Mouse (Mus musculus) neural tube, embryonic 11.5 days (tissue): ENCODE measurements around the gene Vmn1r83. TPM values are rescaled to one million over a fixed set of nuclear protein-coding genes. Genes with fewer than 3 reads are reported as not detected.

Experiments
- ATAC-seq: fragments of 200-750 bp; cut with Nextera tagmentation; 2 replicates; pipeline ENCODE4 v1.8.0; 2017; ENCODE audit warnings: moderate number of reproducible peaks, mild to moderate bottlenecking, moderate TSS enrichment, moderate library complexity; ENCODE audit not compliant: insufficient read depth, low FRiP score, low TSS enrichment
- DNase-seq: peaks from one replicate; pipeline ENCODE4 v3.0.0-alpha.2; 2015; ENCODE audit warnings: low spot score
- H3K27ac ChIP-seq: fragments of 300-500 bp; sonication (generic); 2 replicates; pipeline ENCODE4 v1.5.1; 2014; ENCODE audit warnings: low read depth, mild to moderate bottlenecking, low read length
- H3K27me3 ChIP-seq: fragments of 300-500 bp; sonication (generic); 2 replicates; pipeline ENCODE4 v1.6.1; 2014; ENCODE audit warnings: mild to moderate bottlenecking, low read length, mixed read lengths; ENCODE audit not compliant: control insufficient read depth, insufficient read depth
- H3K36me3 ChIP-seq: fragments of 300-500 bp; sonication (generic); 2 replicates; pipeline ENCODE4 v1.6.1; 2014; ENCODE audit warnings: mild to moderate bottlenecking, low read length, moderate library complexity, mixed read lengths; ENCODE audit not compliant: control insufficient read depth, insufficient read depth
- H3K4me1 ChIP-seq: fragments of 300-500 bp; sonication (generic); 2 replicates; pipeline ENCODE4 v1.6.1; 2014; ENCODE audit warnings: low read length, mixed read lengths; ENCODE audit not compliant: control insufficient read depth, insufficient read depth
- H3K4me2 ChIP-seq: fragments of 300-500 bp; sonication (generic); 2 replicates; pipeline ENCODE4 v1.6.1; 2014; ENCODE audit warnings: low read depth, mild to moderate bottlenecking, moderate library complexity
- H3K4me3 ChIP-seq: fragments of 300-500 bp; sonication (generic); 2 replicates; pipeline ENCODE4 v1.5.1; 2014; ENCODE audit warnings: low read depth, low read length
- H3K9ac ChIP-seq: fragments of 300-500 bp; sonication (generic); 2 replicates; pipeline ENCODE4 v1.6.1; 2014; ENCODE audit warnings: mild to moderate bottlenecking, low read length
- H3K9me3 ChIP-seq: fragments of 300-500 bp; sonication (generic); 2 replicates; pipeline ENCODE4 v1.6.1; 2016; ENCODE audit warnings: low read length; ENCODE audit not compliant: control insufficient read depth
- WGBS: fragments of 180-500 bp; shearing (Covaris S2); extraction: QIAGEN DNeasy Blood & Tissue Kit; methylation state at CpG from one replicate; pipeline ENCODE4 v1.1.7; 2014; 5-methylcytosine and 5-hydroxymethylcytosine counted together
- microRNA-seq: library from miRNA; unstranded; fragments of <30 nt; microRNA quantifications from one replicate; pipeline ENCODE4, GENCODE M21; 2016
- polyA plus RNA-seq: library from polyadenylated mRNA; unstranded; fragments of >200 nt; fragmentation: Nextera tagmentation; extraction: Ambion mirVana; gene quantifications from 2 replicates; pipeline ENCODE4 v1.2.1, GENCODE M21; 2014

Gene Vmn1r83
- not detected in 2 replicates for polyA plus RNA-seq

DNA sequence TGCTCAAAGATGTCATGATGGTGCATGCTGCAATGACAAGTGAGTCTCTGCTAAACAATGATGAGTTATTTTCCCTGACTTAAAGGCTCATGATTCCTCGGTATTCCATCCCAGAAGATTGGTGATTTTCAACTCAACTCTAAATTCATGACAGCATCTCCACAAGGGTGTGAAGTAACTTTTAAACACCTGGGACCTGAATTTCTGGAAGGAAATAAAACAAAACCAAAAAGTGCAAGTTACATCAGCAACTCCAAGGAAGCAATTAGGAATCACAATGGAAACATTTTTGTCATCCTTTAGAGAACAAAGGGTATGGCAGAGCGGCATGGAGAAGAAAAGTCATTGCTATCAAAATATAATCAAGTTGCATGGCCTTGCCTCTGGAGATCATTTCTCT is at the start of gene Vmn1r83:
Gene Vmn1r83, minus strand, starts transcription at position 101 of the 400 bp plus-strand sequence.
- Histone ChIP-seq H3K27me3 (no peaks in the 10 kb centered on the region), H3K27ac (no peak within 1 kb of the TSS), H3K4me2 (no peak within 1 kb of the TSS), H3K9me3 (peaks cover 7% of the 10 kb centered on the region; the same call in 1 of the 2 replicates), H3K9ac (no peak within 1 kb of the TSS), H3K36me3 (no peaks in the 10 kb centered on the region), H3K4me3 (no peak within 1 kb of the TSS), H3K4me1 (no peaks in the 10 kb centered on the region)
- no peak for DNase-seq
- ATAC-seq = no peak
- WGBS = 84% methylated on average over 2 of the region's 2 CpGs

DNA sequence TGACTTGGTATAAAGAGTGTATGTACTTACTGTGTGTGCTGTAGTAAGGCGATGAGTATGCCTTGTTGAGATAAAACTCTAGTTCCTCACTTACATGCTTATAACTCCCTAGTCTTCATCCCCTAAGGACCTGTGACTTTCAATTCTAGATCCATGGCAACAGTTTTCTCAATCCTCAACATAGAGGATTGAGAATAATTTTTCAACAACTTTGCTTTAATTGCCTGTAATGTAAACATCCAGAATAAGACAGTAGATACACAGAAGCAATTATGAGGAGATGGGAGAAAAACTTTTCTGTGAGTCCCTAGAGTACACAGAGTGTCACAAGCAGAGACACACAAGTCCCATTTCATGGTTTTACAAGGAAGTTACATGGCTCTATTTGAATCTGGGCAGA is 39.9 kb upstream of the Vmn1r83 start, which contains the start of gene Vmn1r84:
Gene Vmn1r84, minus strand, starts transcription at position 101 of the 400 bp plus-strand sequence.
- DNase-seq = no peak
- Histone ChIP-seq H3K36me3 (no peaks in the 10 kb centered on the region), H3K9ac (no peak within 1 kb of the TSS), H3K4me1 (no peaks in the 10 kb centered on the region), H3K27ac (no peak within 1 kb of the TSS), H3K9me3 (no peaks in the 10 kb centered on the region), H3K27me3 (no peaks in the 10 kb centered on the region), H3K4me2 (no peak within 1 kb of the TSS), H3K4me3 (no peak within 1 kb of the TSS)
- WGBS = 59% methylated on average over 1 of the region's 1 CpGs
- ATAC-seq = no peak

DNA sequence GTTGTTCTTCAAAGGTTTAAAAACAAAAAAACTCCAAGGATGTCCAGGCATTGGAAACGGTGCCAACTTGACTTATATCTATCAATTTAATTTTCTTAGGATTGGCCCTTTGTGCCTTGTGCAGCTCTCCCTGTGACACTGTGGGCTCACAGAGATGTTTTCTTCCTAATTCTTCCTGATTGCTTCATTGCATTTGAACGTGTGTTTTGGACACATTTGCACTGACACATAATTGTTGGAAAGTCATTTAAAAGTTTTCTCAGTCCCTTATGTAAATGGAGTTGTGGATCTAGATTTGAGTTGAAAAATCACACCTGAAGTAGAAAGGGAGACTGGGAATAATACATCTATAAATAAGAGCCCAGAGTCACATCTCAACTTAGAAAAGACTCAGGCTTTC is 29.2 kb downstream of the Vmn1r83 start, which contains the start of gene Vmn1r82:
Gene Vmn1r82, plus strand, starts transcription at position 301 of the 400 bp plus-strand sequence.
- no peaks in the 10 kb centered on the region for H3K27me3 ChIP-seq
- no peaks in the 10 kb centered on the region for H3K4me1 ChIP-seq
- H3K4me2 ChIP-seq = no peak within 1 kb of the TSS
- 64% methylated on average over 2 of the region's 2 CpGs for WGBS
- no peaks in the 10 kb centered on the region for H3K36me3 ChIP-seq
- no peak for ATAC-seq
- no peak for DNase-seq
- no peak within 1 kb of the TSS for H3K4me3 ChIP-seq
- H3K9ac ChIP-seq = no peak within 1 kb of the TSS
- no peak within 1 kb of the TSS for H3K27ac ChIP-seq
- H3K9me3 ChIP-seq = 0 out of 2 replicates have a peak, but pooled peaks cover 3% of the 10 kb centered on the region

Small RNA genes lying within 50 kb of the gene (microRNA-seq; reads per million reads assigned to microRNA genes)
- not detected for gene Gm23521

Other genes with a start within 250 kb of the Vmn1r83 start
- not detected in 2 replicates for gene Vmn1r78, start 179.2 kb downstream of the Vmn1r83 start, polyA plus RNA-seq
- not detected in 2 replicates for gene Vmn1r79, start 158.2 kb downstream of the Vmn1r83 start, polyA plus RNA-seq
- gene Vmn1r80, start 140.2 kb downstream of the Vmn1r83 start, polyA plus RNA-seq = not detected in 2 replicates
- gene Vmn1r81, start 61.2 kb downstream of the Vmn1r83 start, polyA plus RNA-seq = not detected in 2 replicates
- not detected in 2 replicates for gene Vmn1r82, start 29.1 kb downstream of the Vmn1r83 start, polyA plus RNA-seq
- not detected in 2 replicates for gene Vmn1r84, start 39.8 kb upstream of the Vmn1r83 start, polyA plus RNA-seq
- 4.0 and 5.2 TPM in 2 replicates for gene Zfp551, start 93.3 kb upstream of the Vmn1r83 start, polyA plus RNA-seq
- 46.7 and 48.0 TPM in 2 replicates for gene Zfp606, start 148.8 kb upstream of the Vmn1r83 start, polyA plus RNA-seq
- gene 2900092C05Rik, start 183.0 kb upstream of the Vmn1r83 start, polyA plus RNA-seq = not detected in 2 replicates